Mouse (Mus musculus): ENCODE measurements around the gene Pcgf1.

Pcgf1 gene

DNA sequence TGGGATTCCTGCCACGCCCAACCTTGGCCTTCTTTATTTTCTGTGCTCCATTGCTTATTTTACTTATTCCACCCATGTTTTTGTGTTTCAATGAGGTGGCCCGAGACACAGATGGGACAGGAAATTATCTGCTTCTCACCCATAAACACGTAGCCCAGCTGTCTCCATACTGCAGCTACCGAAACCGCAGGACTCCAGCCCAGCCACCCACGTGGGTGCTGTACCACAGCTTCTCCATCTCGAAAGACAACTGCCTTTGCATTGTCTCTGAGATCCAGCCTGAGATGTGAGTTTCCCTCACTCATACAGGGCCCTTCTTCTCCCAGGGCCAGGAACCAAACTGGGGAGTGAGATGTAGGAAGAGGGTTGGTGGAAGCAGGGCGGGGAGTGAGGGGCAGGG lies 11.7 kb upstream of the Pcgf1 start:
- no peak for DNase-seq (ENCODE audit: low read depth, low spot score)

GRCm38 (mm10) chr6:83066441-83066840 lies 11.2 kb upstream of the Pcgf1 start:
- DNase-seq (ENCODE audit: low read depth, low spot score): no peak

DNA sequence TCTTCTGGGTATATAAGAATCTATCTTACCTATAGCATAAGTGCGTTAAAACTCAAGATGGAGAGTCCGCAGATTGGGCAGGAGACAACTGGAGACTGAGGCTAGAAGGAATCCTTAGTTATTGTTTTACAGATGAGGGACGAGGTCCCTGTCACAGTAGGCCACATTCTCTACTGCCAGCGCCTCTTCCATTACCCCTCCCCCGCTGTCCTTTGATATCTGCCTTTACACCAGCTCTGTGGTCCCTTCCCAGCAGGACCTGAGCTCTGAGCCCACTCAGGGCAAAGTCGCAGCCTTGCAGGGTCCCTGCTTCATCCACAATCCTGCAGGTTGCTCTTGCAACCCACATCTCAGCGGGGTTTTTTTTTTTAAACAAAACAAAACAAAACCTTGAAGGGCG lies 9.4 kb upstream of the Pcgf1 start:
- DNase-seq (ENCODE audit: low read depth, low spot score): no peak

- DNase-seq (ENCODE audit: low read depth, low spot score): no peak
Measured at GRCm38 (mm10) chr6:83068706-83069487, 8.8 kb upstream of the Pcgf1 start.

DNA sequence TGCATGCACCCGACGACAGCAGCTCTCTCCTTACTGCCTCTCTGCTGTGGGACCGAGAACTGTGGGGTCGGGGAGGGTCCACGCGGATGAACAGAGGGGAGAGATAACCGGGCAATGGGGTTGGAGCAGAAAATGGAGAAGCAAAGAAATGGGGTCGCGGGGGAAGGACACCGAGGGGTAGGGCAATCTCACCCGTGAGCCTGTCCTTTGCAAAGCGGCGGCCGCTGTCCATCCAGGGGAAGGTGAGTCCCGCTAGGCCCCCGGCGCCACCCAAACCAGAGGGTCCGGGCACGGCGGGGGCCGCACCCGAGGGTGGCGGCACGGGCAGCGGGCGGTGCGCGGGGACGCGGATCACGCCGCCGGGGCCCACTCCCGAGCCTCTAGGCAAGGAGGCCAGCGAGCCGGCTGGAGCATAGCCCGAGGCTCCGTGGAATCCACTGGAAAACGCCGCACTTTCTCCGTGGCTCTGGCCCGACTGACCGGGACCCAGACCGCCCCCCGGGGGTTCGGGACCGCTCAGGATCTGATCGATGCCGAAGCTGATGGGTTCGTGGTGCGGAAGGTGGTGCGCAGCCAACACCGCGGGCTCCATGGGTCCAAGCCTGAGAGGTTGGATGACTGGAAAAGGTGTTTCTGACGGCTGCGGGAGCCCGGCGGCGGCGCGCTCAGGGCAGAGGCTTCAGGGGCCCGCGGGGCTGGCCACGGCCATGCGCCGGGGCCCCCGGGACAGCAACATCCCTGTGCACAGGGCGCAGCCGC lies 8.0 kb upstream of the Pcgf1 start:
- no peak for DNase-seq (ENCODE audit: low read depth, low spot score)

GRCm38 (mm10) chr6:83070247-83070310 lies 7.6 kb upstream of the Pcgf1 start, which contains the start of gene Tlx2:
Gene Tlx2, minus strand, starts transcription at chr6:83070293.
- no peak for DNase-seq (ENCODE audit: low read depth, low spot score)

- no peak for DNase-seq (ENCODE audit: low read depth, low spot score)
Measured at GRCm38 (mm10) chr6:83070311-83071219, 7.1 kb upstream of the Pcgf1 start.

GRCm38 (mm10) chr6:83071220-83071619 lies 6.4 kb upstream of the Pcgf1 start:
- no peak for DNase-seq (ENCODE audit: low read depth, low spot score)

DNA sequence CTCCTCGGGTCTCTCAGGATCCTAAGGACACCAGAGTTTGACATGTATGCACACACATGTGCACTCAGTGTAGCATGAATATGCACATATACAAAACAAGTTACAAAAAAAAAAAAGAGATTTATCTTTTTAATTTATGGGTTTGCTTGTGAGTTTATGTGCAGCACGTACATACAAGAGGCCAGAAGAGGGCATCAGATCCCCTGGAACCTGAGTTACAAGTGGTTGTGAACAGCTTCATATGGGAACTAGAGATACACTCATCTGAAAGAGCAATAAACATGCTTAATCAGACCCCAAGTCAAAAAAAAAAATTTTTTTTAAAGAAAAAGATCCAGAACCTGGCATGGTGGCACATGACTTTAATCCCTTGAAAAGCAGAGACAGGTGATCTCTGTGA lies 2.7 kb upstream of the Pcgf1 start:
- no peak for DNase-seq (ENCODE audit: low read depth, low spot score)

GRCm38 (mm10) chr6:83078324-83078858 lies 722 bp downstream of the Pcgf1 start:
- peak; percentile 99 for DNase-seq (ENCODE audit: low read depth, low spot score)

- DNase-seq (ENCODE audit: low read depth, low spot score): no peak
Measured at GRCm38 (mm10) chr6:83080210-83080609, 2.5 kb downstream of the Pcgf1 start.

- no peak for DNase-seq (ENCODE audit: low read depth, low spot score)
Measured at GRCm38 (mm10) chr6:83083497-83083896, 5.8 kb downstream of the Pcgf1 start.

DNA sequence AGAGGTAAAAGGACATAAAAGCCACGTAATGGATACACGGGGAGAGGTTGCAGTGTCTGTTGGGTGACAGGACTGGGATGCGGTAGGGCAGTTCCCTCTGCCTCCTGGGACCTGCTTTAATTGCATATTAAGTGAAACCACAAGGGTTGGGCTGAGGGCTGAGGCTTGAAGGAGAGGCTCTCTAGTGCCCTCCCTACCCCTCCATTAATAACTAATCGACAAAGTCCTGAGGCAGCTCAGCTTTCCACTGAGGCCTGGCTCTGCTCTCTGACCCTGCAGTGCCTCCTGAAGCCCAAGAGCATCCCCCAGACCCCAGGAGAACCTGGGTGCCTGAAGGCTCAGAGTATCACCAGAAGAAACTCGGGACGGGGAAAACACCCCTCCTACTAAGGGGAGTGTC lies 6.8 kb downstream of the Pcgf1 start:
- DNase-seq (ENCODE audit: low read depth, low spot score): no peak

- no peak for DNase-seq (ENCODE audit: low read depth, low spot score)
Measured at GRCm38 (mm10) chr6:83086121-83087035, 8.7 kb downstream of the Pcgf1 start, which contains the start of gene Lbx2. Gene Lbx2, plus strand, starts transcription at chr6:83086367.

- DNase-seq (ENCODE audit: low read depth, low spot score): no peak
Measured at GRCm38 (mm10) chr6:83087205-83087925, 9.7 kb downstream of the Pcgf1 start.

DNA sequence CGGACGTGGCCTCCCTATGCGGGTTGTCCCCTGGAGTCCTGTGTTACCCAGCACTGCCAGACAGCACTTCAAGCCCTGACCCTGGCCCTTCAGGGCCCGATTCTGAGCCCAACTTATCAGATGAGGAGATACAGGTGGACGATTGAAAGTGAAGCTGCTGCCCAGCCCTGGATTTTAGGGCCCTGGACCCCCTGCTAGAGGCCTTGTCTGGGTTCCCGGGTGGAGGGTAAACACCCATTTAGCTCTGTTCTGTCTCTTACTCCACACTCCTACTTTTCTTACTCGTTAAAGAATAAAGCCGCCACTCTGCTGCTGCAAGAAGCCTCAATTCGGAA lies 10.2 kb downstream of the Pcgf1 start:
- DNase-seq (ENCODE audit: low read depth, low spot score): no peak

- no peak for DNase-seq (ENCODE audit: low read depth, low spot score)
Measured at GRCm38 (mm10) chr6:83092416-83093127, 14.9 kb downstream of the Pcgf1 start.

GRCm38 (mm10) chr6:83095968-83096367 lies 18.3 kb downstream of the Pcgf1 start:
- DNase-seq (ENCODE audit: low read depth, low spot score): no peak

- no peak for DNase-seq (ENCODE audit: low read depth, low spot score)
Measured at GRCm38 (mm10) chr6:83098411-83098810, 20.7 kb downstream of the Pcgf1 start.

DNA sequence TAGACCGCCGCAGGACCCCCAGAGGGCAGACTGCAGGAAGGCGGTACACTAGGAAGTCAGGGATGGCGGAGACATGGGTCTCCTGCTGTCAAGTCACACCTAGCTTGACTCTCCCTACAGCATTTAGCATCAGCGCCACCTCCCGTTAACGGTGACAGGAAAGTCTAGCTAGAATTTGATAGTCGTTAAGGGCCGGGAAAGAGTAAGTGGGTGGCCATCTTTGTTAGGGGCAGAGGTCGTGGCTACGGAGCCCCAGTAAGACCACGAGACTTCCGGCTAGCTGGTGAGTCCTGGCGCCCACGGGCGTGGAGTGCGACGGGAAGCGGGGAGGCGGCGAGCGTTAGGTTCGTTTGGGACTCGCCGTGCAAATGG lies 23.6 kb downstream of the Pcgf1 start, which contains the start of the genes Ccdc142 and Gm42688:
Gene Ccdc142 (plus strand): TSS at position 286 of the 372 bp plus-strand sequence.
Gene Gm42688 (plus strand): TSS at position 302 of the 372 bp plus-strand sequence.
- DNase-seq (ENCODE audit: low read depth, low spot score): no peak

All from c-Kit-negative CD71-positive TER-119-positive erythroid progenitor cells, embryonic 14.5 days (primary cell).